Mouse (Mus musculus): ENCODE results near the gene Pik3r6.

Pik3r6 gene

DNA sequence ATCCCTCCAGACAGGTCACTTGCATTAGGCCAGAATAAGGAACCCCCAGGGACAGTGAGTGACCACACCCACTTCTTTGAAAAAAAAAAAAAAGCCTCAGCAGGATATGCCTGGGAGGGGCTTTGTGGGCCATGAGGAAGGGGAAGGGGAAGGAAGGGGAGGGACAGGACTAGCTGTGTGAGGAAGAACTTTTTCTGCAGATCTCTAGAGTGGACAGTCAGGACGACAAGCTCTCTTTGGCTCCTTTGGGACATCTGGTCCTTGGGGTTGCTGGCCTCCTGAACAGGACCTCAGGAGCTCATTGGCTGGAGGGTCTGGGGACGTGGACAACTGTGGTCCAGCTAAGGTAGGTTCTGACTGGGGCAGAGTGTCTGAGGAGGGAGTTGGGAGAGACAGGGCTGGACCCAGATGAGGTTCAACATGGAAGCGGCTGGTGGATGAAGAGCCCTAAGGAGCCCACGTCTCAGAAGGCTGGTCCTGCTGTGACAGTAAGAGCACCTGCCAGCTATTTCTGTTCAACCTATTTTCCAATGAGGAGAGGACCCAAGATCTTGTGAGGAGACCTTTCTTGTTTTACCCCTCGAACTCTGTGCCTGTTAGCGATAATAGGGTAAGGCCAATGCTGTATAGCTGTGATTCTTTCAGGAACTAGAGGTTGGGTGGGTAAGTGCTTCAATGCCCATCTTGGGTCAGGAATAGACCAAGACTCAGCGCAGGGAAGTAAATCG is at the start of gene Pik3r6:
Gene Pik3r6, plus strand, starts transcription at position 118 of the 728 bp plus-strand sequence.
- DNase-seq (ENCODE audit: low spot score in 2 of 2), result peak in 1 of 2 experiments; percentile 25

DNA sequence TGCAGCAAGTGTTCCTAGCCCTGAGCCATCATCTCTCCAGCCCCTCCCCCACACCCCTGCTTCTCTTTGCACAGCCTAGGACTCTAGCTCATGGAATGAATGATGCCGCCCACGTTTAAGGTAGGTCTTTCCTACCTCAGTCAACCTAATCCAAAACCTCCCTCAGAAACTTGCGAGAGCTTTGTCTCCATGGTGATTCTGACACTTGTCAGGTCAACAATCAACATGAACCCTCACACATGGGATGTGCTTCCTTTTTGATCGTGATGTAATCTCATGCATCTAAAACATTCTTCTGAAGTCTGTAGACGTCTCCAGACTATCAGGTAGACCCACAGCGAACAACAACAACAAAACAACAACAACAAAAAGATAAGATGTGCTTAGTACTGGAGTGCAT is 49.5 kb upstream of the Pik3r6 start:
- no peak for DNase-seq (ENCODE audit: low spot score in 2 of 2)

DNA sequence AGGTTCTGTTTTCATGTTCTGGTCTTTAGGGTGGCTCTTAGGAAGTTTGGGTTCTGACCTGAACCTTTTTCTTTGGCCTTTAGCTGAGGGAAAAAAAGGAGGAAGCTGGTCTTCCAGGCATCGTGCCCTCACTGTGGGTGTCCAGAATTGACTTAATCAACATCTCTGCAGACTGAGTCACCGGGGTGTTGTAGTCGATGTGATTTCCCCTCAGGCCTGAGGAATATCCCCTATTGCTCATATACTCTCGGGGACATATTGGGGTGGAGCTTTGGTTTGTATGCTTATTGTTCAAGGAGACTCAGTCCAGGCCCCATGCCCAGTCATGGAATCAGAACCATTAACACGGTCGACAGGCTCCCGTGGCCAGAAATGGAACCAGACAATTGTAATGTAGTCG is 44.7 kb upstream of the Pik3r6 start:
- DNase-seq (ENCODE audit: low spot score in 2 of 2), result no peak

DNA sequence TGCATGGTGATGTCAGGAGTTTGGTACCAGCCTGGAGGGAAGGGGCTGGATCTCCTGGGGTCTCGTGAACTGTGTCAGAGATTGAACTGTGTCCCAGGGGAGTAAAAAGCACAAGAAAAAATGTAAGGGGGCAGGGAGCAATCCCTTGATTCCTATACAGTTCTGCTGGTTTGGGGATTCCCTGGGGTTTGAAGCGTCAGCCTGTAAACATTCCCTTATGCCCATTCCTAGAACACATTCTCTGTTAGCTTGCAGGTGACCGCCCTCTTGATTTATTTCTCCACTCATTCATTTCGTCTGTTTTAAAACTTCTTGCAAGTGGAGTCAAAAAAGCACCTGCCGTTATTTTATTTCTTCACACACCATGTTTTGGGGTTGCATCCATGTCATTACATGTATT is 43.8 kb upstream of the Pik3r6 start:
- no peak for DNase-seq (ENCODE audit: low spot score in 2 of 2)

DNA sequence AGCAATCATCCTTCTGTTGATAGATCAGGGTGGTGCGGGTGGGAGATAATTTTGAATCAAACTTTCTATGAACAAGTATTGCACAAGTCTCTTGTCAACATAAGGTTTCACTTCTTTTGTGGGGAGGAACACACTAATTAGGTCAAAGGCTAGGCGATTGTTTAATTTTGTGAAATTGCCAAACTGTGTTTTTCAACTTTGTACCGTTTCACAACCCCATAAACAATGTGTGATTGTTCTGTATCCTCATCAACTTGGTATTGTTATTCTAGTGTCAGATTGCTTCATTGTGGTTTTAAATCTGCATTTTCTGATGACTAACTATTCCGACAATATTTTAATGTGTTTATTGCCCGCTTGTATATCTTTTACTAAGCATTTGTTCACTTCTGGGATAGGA is 43.3 kb upstream of the Pik3r6 start:
- no peak for DNase-seq (ENCODE audit: low spot score in 2 of 2)

DNA sequence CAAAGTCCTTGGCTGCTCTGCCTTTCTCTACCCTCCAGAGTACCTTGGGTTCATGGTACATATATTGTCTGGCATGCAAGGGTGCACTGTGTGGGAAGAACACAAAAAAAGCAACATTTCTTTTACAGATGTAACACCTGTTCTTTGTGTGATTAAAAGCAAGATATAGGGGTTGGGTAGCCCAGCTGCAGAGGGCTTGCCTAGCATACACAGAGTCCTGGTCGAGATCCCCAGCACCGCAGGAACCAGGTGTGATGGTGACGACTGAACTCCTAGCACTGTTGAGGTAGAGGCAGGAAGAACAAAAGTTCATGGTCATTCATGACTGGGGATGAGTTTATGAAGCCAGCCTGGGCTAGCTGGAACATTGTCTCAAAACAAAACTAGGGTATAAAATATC is 40.1 kb upstream of the Pik3r6 start:
- no peak for DNase-seq (ENCODE audit: low spot score in 2 of 2)

DNA sequence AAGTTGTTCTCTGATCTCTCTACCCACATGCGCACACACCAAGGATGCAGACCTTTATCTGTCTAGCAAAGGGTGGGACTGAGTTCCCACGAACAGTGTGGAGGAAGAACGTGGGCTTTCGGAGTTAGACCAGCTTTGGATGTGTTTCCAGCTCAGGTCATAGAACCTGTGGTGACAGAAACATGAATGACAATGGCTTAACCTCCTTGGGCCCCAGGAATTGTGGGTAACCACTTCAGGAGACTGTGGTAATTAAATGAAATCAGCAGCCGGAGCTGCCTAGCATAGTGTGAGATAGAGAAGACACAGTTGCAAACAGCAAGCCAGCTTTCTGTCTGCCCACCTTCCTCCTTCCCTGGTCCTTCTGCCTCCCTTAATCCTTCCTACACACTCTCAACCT is 38.6 kb upstream of the Pik3r6 start:
- no peak for DNase-seq (ENCODE audit: low spot score in 2 of 2)

DNA sequence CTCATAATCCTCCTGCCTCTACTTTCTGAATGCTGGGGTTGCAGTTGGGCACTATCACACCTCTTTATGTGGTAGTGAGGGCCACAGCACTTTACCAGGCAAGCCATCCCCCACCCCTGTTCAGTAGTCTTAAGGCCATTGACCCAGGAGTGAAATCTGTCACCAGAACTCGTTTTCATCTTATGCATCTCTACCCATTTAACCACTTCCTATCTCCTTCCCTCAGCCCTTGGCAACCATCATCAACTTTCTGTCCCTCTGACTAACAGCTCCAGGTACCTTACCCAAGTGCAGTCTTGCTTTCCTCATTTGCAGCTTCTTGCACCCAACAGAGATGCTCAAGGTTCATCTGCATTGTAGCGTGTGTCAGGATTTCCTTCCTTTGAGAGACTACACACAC is 37.7 kb upstream of the Pik3r6 start:
- no peak for DNase-seq (ENCODE audit: low spot score in 2 of 2)

DNA sequence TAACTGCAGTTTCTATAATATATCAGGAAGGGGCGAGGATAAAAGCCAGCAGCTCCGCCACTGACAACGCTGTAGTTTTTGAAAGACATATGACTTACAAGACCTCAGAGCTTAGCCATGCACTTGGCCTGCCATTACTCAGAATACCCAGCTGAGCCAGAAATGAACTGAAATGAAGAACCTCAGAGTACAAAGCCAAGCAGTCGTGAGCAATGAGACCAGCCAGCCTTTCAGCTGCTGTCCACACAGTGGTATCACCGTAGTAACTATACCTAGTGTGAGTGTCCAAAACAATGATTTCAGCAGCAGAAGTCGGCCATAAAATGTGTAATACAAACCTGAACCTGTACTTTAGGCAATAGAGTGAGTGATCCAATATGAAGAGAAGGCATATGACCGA is 35.4 kb upstream of the Pik3r6 start:
- no peak for DNase-seq (ENCODE audit: low spot score in 2 of 2)

DNA sequence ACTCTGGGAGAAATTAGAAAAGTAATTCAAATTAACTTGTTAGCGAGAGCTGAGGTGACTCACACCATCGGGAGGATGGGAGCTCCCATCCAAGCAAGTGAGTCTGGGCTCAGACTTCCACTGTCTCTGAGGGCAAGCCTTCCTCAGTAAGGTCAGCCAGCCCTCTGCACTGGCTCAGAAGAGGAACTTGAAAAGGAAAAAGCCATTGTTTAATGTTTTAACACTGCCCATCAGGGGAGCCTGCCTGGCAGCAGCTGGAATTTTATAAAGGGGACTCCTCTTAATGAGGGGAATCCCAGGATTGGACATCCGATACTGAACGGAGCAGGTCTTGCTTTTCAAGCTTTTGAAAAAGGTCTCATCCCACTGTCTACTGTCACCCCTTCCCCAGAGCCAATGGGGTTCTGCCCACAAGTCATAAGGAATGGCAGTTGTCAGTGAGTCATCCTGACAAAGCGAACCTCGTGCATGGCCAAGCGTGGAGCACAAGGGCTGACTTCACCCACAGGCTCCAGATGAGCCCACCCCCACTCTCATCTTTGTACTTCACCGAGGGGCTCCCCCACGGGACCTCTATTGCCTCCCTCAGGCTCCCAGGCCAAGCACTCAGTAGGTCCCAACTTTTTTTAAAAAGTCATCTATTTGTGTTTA is 34.7 kb upstream of the Pik3r6 start:
- DNase-seq (ENCODE audit: low spot score in 2 of 2), result no peak

DNA sequence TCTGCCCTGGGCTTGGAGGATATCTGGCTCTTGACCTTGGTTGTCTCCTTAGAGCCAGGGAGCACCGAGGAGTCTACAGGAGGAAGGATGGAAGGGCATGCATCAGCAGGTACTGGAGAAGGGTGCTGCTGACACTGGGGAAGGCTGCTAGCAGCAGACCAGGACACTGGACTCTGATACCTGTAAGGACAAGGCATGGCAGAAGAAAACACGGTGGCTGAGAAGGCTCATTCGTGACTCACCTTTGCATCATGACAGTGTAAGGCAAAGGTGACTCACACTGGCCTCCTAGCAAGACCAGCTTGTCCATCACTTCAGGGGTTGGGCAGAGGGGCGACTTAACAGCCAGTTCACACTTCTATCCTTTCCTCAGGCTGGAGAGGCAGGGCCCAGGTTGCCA is 33.9 kb upstream of the Pik3r6 start:
- no peak for DNase-seq (ENCODE audit: low spot score in 2 of 2)

DNA sequence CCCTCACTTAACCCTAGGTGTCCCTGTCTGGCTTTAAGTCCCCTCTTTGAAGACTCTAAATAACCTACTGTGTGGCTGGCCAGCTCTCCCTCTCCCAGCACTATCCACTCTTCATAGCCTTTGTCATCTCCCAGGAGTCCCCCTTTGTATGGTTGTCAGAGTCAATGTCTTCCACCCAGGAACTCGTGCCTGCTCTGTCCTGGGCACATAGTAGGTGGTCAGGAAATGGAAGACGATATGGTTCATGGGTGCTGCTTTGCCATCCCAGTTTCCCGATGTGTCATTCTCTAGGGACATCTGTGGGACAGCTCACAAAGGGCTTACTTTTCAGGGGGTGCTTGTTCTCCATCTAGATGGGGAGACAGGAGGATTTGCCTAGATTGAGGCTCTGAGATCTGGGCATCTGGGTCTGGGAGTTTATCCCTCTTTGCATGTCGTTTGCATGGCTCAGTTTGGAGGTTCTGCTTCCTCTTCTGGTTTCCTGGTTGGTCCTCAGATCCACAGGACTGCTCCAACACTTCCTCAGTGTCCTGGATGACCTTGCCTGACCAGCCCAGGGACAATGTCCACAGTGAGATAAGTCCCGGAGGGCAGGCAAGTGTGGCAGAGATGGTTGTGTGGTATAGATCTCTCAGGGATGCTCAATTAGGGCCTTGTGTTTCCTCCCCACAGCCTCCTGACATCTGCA is 30.5 kb upstream of the Pik3r6 start:
- no peak for DNase-seq (ENCODE audit: low spot score in 2 of 2)

DNA sequence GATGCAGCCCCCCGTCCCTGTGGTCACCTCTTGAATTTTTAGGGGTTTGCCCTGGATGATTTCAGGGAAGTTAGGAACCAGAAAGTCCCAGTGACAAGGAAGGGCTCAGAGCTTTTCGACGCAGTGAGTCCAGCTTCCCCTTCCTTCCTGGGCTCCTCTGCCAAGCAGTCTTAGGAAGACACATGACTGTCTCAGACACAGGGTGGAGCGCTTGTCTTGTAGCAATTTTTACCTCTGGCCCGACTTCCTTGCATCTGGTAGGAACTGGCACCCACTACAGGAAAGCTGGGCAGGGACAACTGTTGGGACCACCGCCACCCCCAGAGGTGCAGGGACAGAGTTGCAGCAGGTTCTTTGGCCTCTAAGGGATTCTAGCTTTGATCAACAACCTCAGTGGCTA is 28.2 kb upstream of the Pik3r6 start:
- no peak for DNase-seq (ENCODE audit: low spot score in 2 of 2)

DNA sequence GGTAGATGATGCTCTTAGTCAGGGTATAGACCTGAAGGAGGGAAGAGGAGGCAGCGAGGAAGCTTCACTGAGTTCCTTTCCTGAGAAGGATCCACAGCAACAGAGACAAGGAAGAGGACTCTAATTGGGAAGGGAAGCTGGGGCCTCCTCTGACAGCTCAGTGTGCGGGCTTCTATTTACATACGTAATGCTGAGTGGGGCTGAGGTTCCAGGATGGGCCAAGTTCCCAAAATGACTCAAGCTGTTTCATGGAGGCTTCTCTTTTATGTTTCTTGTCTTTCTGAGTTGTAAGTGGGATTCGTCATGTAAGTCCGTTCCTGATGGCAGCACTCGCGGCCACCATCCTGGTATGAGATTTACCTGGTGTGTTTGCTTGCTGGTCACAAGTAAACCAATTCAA is 27.1 kb upstream of the Pik3r6 start:
- DNase-seq (ENCODE audit: low spot score in 2 of 2), result no peak

DNA sequence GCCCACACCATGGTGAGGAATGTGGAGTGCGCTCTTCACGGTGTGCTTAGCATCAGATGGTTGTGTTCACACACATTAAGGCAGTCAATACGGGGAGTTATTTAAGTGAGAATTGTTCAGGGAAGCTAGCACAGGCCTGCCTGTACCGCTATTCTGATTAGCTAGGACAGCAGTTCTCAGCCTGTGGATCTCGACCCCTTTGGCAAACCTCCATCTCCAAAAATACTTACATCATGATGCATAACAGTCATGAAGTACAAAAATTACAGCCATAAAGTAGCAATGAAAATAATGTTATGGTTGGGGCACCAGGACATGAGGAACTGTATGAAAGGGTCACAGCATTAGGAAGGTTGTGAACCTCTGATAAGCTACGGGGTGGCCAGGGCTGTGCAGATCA is 25.2 kb upstream of the Pik3r6 start:
- DNase-seq (ENCODE audit: low spot score in 2 of 2), result no peak

DNA sequence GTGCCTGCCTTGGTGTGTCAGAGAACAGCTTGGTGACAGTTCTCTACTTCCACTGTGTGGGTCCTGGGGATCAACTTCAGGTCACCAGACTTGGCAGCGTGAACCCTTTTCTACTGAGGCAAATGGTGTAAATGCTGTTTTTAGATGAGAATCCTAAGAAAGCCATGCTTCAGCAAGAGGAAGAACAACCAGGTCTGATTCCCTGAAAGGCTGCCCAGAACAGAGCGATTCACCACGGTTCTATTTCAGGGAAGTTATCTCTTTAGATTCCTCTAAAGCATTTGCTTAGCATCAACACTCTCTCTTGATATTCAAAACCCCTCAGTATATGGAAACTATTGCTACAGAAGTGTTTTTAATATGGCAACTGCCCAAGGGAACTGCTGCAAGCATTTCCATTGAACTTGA is 24.2 kb upstream of the Pik3r6 start:
- DNase-seq (ENCODE audit: low spot score in 2 of 2), result no peak

DNA sequence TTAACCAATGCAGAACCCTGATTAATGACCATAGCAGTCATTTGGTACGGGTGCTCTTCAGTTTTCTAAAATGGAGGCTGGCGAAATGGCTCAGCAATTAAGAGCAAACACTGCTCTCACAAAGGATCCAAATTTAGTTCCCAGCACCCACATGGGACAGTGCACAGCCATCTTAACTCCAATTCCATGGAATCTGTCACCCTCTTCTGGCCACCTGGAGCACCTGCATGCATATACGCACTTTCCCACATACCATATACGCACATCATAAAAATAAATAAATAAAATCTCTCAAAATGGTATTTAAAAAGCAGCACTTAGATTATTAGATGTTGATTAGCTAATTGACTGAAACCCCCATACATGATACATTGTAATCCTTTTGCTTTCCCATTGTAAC is 22.2 kb upstream of the Pik3r6 start:
- DNase-seq (ENCODE audit: low spot score in 2 of 2), result no peak

DNA sequence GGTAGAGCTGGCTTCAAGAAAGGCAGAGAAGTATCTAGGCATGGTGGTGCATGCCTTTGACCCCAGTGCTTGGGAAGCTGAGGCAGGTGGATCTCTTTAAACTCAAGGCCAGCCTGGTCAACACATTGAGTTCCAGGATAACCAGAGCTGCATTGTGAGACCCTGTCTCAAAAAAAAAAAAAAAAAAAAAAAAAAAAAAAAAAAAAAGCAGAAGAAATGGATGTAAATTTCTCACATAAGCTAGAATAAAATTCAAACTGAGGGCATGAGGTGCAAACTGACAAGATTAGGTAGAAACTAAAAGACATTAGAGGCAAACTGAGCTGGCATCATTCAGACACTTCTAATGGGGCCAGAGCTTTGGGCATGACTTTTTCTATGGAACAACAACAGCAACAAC is 20.8 kb upstream of the Pik3r6 start:
- no peak for DNase-seq (ENCODE audit: low spot score in 2 of 2)

DNA sequence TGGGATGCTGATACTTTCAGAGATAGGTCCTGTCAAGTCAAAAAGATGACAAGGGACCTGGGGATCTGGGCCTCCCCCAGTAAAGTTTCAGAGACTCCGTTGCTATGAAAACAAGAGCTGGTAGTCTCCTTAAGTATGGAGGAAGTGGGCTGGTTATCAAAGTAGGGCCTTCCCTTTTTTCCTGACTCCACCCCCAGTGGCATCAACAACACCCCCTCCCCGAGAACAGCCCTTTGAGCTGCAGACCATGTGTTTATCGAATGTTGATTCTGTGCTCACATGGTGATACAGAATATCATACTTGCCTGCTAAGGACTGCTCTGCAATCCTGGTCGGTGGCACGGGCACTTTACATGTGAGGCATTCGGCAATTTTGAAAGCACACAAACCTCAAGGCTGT is 19.6 kb upstream of the Pik3r6 start:
- no peak for DNase-seq (ENCODE audit: low spot score in 2 of 2)

DNA sequence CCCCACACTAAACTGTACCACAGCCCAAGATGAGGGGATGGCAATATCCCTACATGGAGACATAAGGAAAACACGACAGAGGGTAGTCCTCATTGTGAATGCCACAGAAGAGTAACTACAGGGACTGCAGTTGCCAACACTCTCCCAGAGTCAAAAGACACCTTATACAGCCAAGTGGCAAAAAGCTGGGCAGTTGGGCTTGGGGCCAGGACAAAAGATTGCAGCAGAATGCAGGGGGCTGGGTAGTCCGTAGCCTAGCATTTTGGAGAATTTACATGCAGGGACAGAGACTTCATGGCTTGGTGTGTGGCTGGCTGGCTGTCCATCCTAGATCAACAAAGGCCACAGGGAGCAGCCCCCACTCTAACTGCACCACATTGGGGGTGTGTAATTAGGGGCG is 18.4 kb upstream of the Pik3r6 start:
- DNase-seq (ENCODE audit: low spot score in 2 of 2), result no peak

DNA sequence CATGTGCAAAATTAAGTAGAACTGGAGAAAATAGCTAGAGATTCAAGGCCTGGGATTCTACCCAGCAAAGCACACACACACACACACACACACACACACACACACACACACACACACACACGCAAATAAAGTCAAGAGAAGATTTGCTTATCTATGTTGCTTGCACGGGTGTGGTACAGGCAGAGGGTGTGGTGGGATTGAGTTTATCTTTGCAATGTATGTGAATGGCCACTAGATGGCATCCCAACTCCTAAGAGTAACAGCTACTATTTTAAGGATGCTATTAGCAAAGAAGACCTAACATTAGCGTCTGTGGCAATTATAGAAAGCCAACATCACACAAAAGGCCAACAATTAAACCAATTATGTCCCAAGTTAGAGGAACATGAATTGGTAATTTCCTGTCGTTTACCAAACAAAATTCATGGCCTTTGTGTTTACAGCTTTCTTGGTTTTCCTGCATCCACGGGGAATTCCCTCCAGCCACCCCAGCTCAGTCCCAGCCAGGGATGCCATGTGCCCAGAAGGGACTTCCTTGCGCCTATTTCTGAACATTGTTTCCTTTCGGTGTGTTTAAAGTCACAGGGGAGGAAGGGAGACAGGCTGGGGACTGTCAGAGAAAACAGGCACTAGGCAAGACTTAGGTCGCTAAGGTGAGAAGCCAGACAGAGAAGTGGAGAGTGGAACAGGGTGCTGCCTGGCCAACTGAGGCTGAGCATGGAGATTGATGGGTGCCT is 17.4 kb upstream of the Pik3r6 start:
- peak; percentile 17 to 46 for DNase-seq (ENCODE audit: low spot score in 2 of 2)

DNA sequence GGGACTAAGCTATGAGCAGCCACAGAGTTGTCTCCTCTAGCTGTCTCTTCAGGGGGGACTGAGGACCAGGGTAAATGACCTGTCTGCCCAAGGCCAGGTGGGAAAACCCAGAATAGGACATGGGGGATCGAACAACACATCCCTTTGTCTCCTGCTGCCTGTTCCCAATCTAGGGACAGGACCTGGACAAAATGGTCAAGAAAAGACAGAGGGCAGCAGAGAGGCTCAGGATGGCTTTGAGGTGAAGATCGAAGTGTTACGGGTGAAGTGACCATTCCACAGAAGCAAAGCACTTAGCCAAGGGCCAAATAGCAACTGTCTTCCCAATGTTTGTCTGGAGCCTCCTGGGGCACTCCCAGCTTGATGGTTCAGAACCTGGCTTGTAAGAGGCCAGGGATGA is 16.7 kb upstream of the Pik3r6 start:
- no peak for DNase-seq (ENCODE audit: low spot score in 2 of 2)

DNA sequence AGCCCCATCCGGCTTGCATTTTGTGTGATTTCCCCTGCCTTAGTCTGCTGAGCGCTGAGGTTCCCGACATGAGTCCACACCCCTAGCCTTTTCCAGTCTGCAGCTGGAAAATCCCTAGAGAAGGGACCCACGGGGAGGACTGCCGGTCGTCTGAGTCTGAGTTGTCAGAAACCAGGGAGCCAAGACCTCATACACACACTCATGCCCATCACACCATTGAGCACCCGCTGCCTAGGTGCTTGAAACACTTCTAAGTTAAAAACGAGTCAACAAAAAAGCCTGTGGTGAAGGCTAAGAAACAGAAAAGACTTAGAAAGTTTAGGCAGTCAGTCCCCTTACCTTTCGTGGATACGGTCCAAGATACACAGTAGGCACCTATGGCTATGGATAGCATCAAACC is 15.1 kb upstream of the Pik3r6 start:
- no peak for DNase-seq (ENCODE audit: low spot score in 2 of 2)

All from spleen, postnatal 36 days (tissue).